Mouse (Mus musculus): ENCODE measurements around the gene C1qc.

GRCm38 (mm10) chr4:136898084-136898598 lies 5.3 kb upstream of the C1qc start:
- no peak for TF ChIP-seq GATA1 (IDR thresholded peaks at IDR 0.05; ENCODE audit: low read length)
- no peak for TF ChIP-seq TAL1 (IDR thresholded peaks at IDR 0.05; ENCODE audit: low read length)
